ENCODE assay signal across 9 mouse cellular contexts in the genomic region with DNA sequence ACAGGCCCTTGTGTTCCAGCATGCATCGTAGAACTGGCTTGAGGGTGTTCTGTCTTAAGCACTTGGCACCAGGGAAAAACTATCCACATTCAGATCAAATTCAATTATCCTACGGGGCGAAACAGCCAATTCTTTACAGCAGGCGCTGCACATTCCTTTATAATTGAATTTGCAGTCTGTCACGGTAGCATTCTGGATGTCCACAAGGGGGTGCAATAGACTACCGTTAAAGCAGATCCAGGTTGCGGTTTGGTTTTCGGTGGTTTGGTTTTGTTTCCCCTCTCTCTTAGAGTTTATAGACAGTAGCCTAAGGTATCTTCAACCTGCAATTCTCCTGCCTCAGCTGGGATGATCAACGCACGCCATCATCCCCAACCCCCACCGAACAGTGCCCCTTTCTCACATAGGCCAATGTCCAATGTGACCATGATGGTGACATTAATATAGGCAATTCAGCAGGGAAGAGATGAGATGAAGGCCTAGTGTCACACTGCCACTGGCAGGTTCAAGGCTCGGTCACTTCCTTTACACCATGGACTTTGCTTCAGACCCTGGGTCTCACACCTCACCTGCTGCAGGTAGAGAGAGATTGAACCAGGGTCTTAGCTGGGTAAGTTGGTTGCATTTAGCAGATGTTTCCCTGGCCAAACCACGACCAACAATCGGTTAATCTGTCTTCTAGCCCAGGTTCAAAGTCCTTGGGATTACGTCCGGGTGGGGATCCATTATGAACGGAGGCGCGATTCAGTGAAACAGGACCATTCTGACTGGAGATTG. TPM values are rescaled to one million over a fixed set of nuclear protein-coding genes. Genes with fewer than 3 reads are reported as not detected.
DNase-seq lines count a peak whose midpoint lies in the region; ATAC-seq and TF ChIP-seq lines count a peak whose summit lies in the region.
"Had no signal": no experiment of that assay in that cellular context is flagged by ENCODE, and none has a peak within 500 bp of the region (broad histone marks: within the 10 kb centered on the region; RNA-seq: fewer than 3 reads in every experiment).

No protein-coding gene starts in this region.

- H3K4me3 ChIP-seq in layer of hippocampus, adult 2 months = no peak overlapping the region; the same call in 1 of the 2 replicates

- peak; percentile 75 for ATAC-seq in frontal cortex, adult (ENCODE audit: low TSS enrichment)
- peak; percentile 36 for ATAC-seq in granulocyte monocyte progenitor cell, adult 5-6 weeks (replicated peaks; ENCODE audit: poor library complexity, severe bottlenecking)

- no peak for DNase-seq in frontal cortex, postnatal 25 days (ENCODE audit: low spot score in 2 of 2)
- DNase-seq in CD8-positive naive resting alpha-beta T cell, adult 2 months (ENCODE audit: low read depth in 2 of 2, low spot score in 2 of 2) = peak; percentile 52 to 77
- DNase-seq in cerebellum, adult 8-10 months = peak; percentile 42
- peak; percentile 47 to 59 for DNase-seq in layer of hippocampus, adult 2 months (ENCODE audit: low spot score in 2 of 2)
- peak; percentile 69 for DNase-seq in lung, postnatal 36 days
- peak; percentile 86 for DNase-seq in thymus, postnatal 0 days (ENCODE audit: low spot score)

- TF ChIP-seq CTCF in layer of hippocampus, adult 2 months (conservative IDR thresholded peaks at IDR 0.05) = peak; percentile 91

- peak overlapping the region; percentile 55 for H3K27ac ChIP-seq in layer of hippocampus, adult 2 months

RNA-seq across cellular contexts. Expression of gene Creg1, which starts 12.2 kb away (rescaled TPM):
- total RNA-seq in granulocyte monocyte progenitor cell, adult 5-6 weeks (2014; fragmentation: Nextera tagmentation) = 133 and 240 TPM in 2 replicates
- 110 and 206 TPM in 2 replicates for total RNA-seq in granulocyte monocyte progenitor cell, adult 5-6 weeks (2017)
- 10 to 100 TPM; 23.8 to 26.4 TPM for total RNA-seq in layer of hippocampus, adult 2 months (2021)
- 70.5 and 73.3 TPM in 2 replicates for polyA plus RNA-seq in thymus, postnatal 0 days (2015; fragmentation: Nextera tagmentation; extraction: Ambion mirVana)

RNA-seq across cellular contexts. Expression of gene Cd247, which starts 12.8 kb away (rescaled TPM):
- total RNA-seq in granulocyte monocyte progenitor cell, adult 5-6 weeks (2014; fragmentation: Nextera tagmentation) = not detected in 2 replicates
- total RNA-seq in granulocyte monocyte progenitor cell, adult 5-6 weeks (2017) = 0.26 and 0.56 TPM in 2 replicates
- total RNA-seq in layer of hippocampus, adult 2 months (2021) = not detected
- 282 TPM in 2 replicates for polyA plus RNA-seq in thymus, postnatal 0 days (2015; fragmentation: Nextera tagmentation; extraction: Ambion mirVana)
- total RNA-seq: layer of hippocampus, adult 18-20 months had no signal

Comparison
In these comparisons a context has a peak if more than half of its experiments do, and no peak if none do; other contexts are left out.
1. DNase-seq: peak in CD8-positive naive resting alpha-beta T cell, adult 2 months (2 of 2), cerebellum, adult 8-10 months (single experiment), layer of hippocampus, adult 2 months (2 of 2), lung, postnatal 36 days (single experiment) and thymus, postnatal 0 days (single experiment); none in frontal cortex, postnatal 25 days (0 of 2).
2. RNA of gene Creg1, which starts 12.2 kb away (total RNA-seq): 110 to 240 TPM in granulocyte monocyte progenitor cell, adult 5-6 weeks; 23.8 to 26.4 TPM in layer of hippocampus, adult 2 months; every median in the first group is over 4 times any median in the second.